Mouse (Mus musculus) CH12.LX (cell line): ENCODE results near the gene Npepps. TPM values are rescaled to one million over a fixed set of nuclear protein-coding genes. Genes with fewer than 3 reads are reported as not detected.

Source experiments
- DNase-seq: peaks from one replicate; pipeline ENCODE4 v3.0.0-alpha.2; 2013; ENCODE audit errors: extremely low read depth
- H3K27ac ChIP-seq: 2 replicates; pipeline ENCODE4 v1.5.1; 2012; ENCODE audit warnings: low read depth, mild to moderate bottlenecking, control low read depth, moderate library complexity; ENCODE audit not compliant: insufficient read depth
- H3K27me3 ChIP-seq: replicated peaks from 2 replicates; pipeline ENCODE3; 2012; ENCODE audit warnings: inconsistent platforms
- H3K36me3 ChIP-seq, 2 experiments: replicated peaks in 1 of 2; 2 replicates each; pipeline versions ENCODE3 to v1.6.1; 2012; ENCODE audit warnings: inconsistent platforms in 1 of 2, low read length in 1 of 2, mild to moderate bottlenecking in 1 of 2, mixed read lengths in 1 of 2, moderate library complexity in 1 of 2; ENCODE audit not compliant: control insufficient read depth in 1 of 2, insufficient read depth in 1 of 2
- H3K4me1 ChIP-seq, 2 experiments: 2 replicates each; pipeline ENCODE4 v1.6.1; 2012; ENCODE audit warnings: inconsistent platforms in 1 of 2, moderate library complexity in 1 of 2; ENCODE audit not compliant: insufficient read depth in 2 of 2, control insufficient read depth in 1 of 2
- H3K4me2 ChIP-seq: 2 replicates; pipeline ENCODE4 v1.6.1; 2012; ENCODE audit warnings: low read depth, mild to moderate bottlenecking, control low read depth; ENCODE audit not compliant: poor library complexity, insufficient read depth, severe bottlenecking
- H3K4me3 ChIP-seq, 3 experiments: fragments of 150-350 bp in 1 of 3; sonication (generic) in 1 of 3; replicated peaks in 1 of 3; 2 replicates each; pipeline versions ENCODE3 to v1.5.1; 2011 to 2012; ENCODE audit warnings: low read depth in 2 of 3, low read length in 2 of 3, mild to moderate bottlenecking in 2 of 3, moderate library complexity in 2 of 3, control low read depth in 1 of 3, improper control_type of control experiment in 1 of 3, inconsistent platforms in 1 of 3, mixed read lengths in 1 of 3; ENCODE audit not compliant: poor library complexity in 1 of 3
- H3K79me2 ChIP-seq: replicated peaks from 2 replicates; pipeline ENCODE4 v1.6.1; 2012; ENCODE audit warnings: mild to moderate bottlenecking, moderate library complexity; ENCODE audit not compliant: control insufficient read depth, poor library complexity, insufficient read depth, severe bottlenecking; ENCODE audit errors: extremely low read depth
- H3K9ac ChIP-seq: 2 replicates; pipeline ENCODE4 v1.6.1; 2012; ENCODE audit warnings: low read depth, mild to moderate bottlenecking, control low read depth, moderate library complexity; ENCODE audit not compliant: insufficient read depth
- H3K9me3 ChIP-seq: replicated peaks from 2 replicates; pipeline ENCODE3; 2012; ENCODE audit warnings: low read length, inconsistent platforms, mixed read lengths
- BHLHE40 ChIP-seq: IDR thresholded peaks from 2 replicates; pipeline ENCODE4 v1.6.1; 2011; ENCODE audit warnings: mild to moderate bottlenecking, low read depth, low read length, improper control_type of control experiment
- E2F4 ChIP-seq: IDR thresholded peaks from 2 replicates; pipeline ENCODE4 v1.6.1; 2011; ENCODE audit warnings: low read depth, low read length, improper control_type of control experiment; ENCODE audit not compliant: insufficient replicate concordance
- JUND ChIP-seq: conservative IDR thresholded peaks from 2 replicates; pipeline ENCODE4 v1.6.1; 2011; ENCODE audit warnings: low read depth, low read length, improper control_type of control experiment
- KAT2A ChIP-seq: IDR thresholded peaks from 2 replicates; pipeline ENCODE4 v1.6.1; 2012; ENCODE audit warnings: low read length, improper control_type of control experiment, inconsistent platforms; ENCODE audit not compliant: insufficient replicate concordance
- MAZ ChIP-seq: IDR thresholded peaks from 2 replicates; pipeline ENCODE4 v1.6.1; 2012; ENCODE audit warnings: low read depth, mild to moderate bottlenecking, inconsistent platforms, low read length, improper control_type of control experiment, moderate library complexity
- TCF12 ChIP-seq: IDR thresholded peaks from 2 replicates; pipeline ENCODE4 v1.6.1; 2014; ENCODE audit warnings: low read depth, mild to moderate bottlenecking, inconsistent platforms, low read length, improper control_type of control experiment
- UBTF ChIP-seq: IDR thresholded peaks from 2 replicates; pipeline ENCODE4 v1.6.1; 2012; ENCODE audit warnings: low read depth, mild to moderate bottlenecking, inconsistent platforms, low read length, improper control_type of control experiment, moderate library complexity
- ZC3H11A ChIP-seq: IDR thresholded peaks from 2 replicates; pipeline ENCODE4 v1.6.1; 2012; ENCODE audit warnings: low read depth, mild to moderate bottlenecking, inconsistent platforms, low read length, improper control_type of control experiment
- ZNF384 ChIP-seq: IDR thresholded peaks from 2 replicates; pipeline ENCODE4 v1.6.1; 2012; ENCODE audit warnings: low read depth, low read length, improper control_type of control experiment, inconsistent platforms
- dilution Hi-C: fragments of 300-500 bp; cut with MboI; formaldehyde crosslinking; loops from 2 replicates; pipeline ENCODE4 v1.14.3; 2020; ENCODE audit warnings: low sequenced_read_pairs; ENCODE audit not compliant: extremely low pct_unique_long_range_greater_than_20kb, extremely low pct_ligation_motif_present
- in situ Hi-C: fragments of 300-500 bp; cut with MboI; formaldehyde crosslinking; loops from 3 replicates; pipeline ENCODE4 v1.14.3; 2019; ENCODE audit warnings: low sequenced_read_pairs, low pct_ligation_motif_present, low pct_unique_long_range_greater_than_20kb, mixed read lengths
- polyA plus RNA-seq: library from polyadenylated mRNA; unstranded; fragments of >175 nt; gene quantifications from 2 replicates; pipeline ENCODE4 v1.2.1, GENCODE M21; 2012; ENCODE audit warnings: low read depth; ENCODE audit not compliant: insufficient read length
- total RNA-seq, 2 experiments: library from RNA; depleted of rRNA; stranded (reverse); fragments of 300-350 nt in 1 of 2; fragments of >200 nt in 1 of 2; gene quantifications; 2 replicates each; pipeline ENCODE4 v1.2.3; 2012 to 2014

The Npepps gene
- total and polyA plus RNA-seq, 3 experiments, result 29.8 to 50.8 (median 42.5) TPM

GRCm38 (mm10) chr11:97292731-97293130, 12.3 kb upstream of the Npepps start:
- no peak for TF ChIP-seq ZC3H11A
- no peak for TF ChIP-seq UBTF
- no peak for TF ChIP-seq MAZ
- TF ChIP-seq ZNF384, result peak; percentile 17; the same call in 1 of the 2 replicates
- in situ Hi-C loops (no loop called here), dilution Hi-C loops (no loop called here)
- Histone ChIP-seq H3K27me3 (no peaks in the 10 kb centered on the region), H3K79me2 (no peaks in the 10 kb centered on the region), H3K4me3 (no peak overlapping the region), H3K4me1 (no peaks in the 10 kb centered on the region; a peak in 2 of 4 replicates), H3K9me3 (peaks cover 5% of the 10 kb centered on the region), H3K9ac (no peak overlapping the region), H3K36me3 (no peaks in the 10 kb centered on the region), H3K27ac (no peak overlapping the region), H3K4me2 (no peak overlapping the region)
- no peak for DNase-seq

- peaks cover 5% of the 10 kb centered on the region for H3K9me3 ChIP-seq
- dilution Hi-C loops, result no loop called here
- no peaks in the 10 kb centered on the region for H3K27me3 ChIP-seq
- DNase-seq, result no peak
- in situ Hi-C loops, result no loop called here
- H3K4me3 ChIP-seq, result no peak overlapping the region
- peaks cover 12 to 19% of the 10 kb centered on the region in 2 experiments for H3K4me1 ChIP-seq
- H3K4me2 ChIP-seq, result no peak overlapping the region
- H3K9ac ChIP-seq, result 0 out of 2 replicates have a peak overlapping the region, but pooled peaks have one; percentile 6
- no peak overlapping the region for H3K27ac ChIP-seq
- no peaks in the 10 kb centered on the region for H3K36me3 ChIP-seq
- H3K79me2 ChIP-seq, result no peaks in the 10 kb centered on the region
- TF ChIP-seq E2F4, result no peak
- TF ChIP-seq BHLHE40, result peak; percentile 46; the same call in 1 of the 2 replicates
- no peak for TF ChIP-seq KAT2A
Measured at GRCm38 (mm10) chr11:97289276-97290230, 9.1 kb upstream of the Npepps start.

- DNase-seq, result no peak
- dilution Hi-C loops, result no loop called here
- Histone ChIP-seq H3K79me2 (no peaks in the 10 kb centered on the region), H3K4me3 (no peak overlapping the region), H3K9me3 (peaks cover 1% of the 10 kb centered on the region), H3K4me2 (no peak overlapping the region), H3K27me3 (no peaks in the 10 kb centered on the region), H3K27ac (no peak overlapping the region), H3K9ac (no peak overlapping the region), H3K36me3 (no peaks in the 10 kb centered on the region), H3K4me1 (peaks cover 12 to 24% of the 10 kb centered on the region in 2 experiments)
- TF ChIP-seq ZNF384 (peak; percentile 90), TCF12 (no peak), JUND (no peak)
- in situ Hi-C loops, result no loop called here
Measured at GRCm38 (mm10) chr11:97287643-97288042, 7.2 kb upstream of the Npepps start.
